Mouse (Mus musculus): ENCODE results near the gene Wipi1. TPM values are rescaled to one million over a fixed set of nuclear protein-coding genes. Genes with fewer than 3 reads are reported as not detected.

The Wipi1 gene
- total and polyA plus RNA-seq, 3 experiments, result 74.6 to 110 (median 92.3) TPM

DNA sequence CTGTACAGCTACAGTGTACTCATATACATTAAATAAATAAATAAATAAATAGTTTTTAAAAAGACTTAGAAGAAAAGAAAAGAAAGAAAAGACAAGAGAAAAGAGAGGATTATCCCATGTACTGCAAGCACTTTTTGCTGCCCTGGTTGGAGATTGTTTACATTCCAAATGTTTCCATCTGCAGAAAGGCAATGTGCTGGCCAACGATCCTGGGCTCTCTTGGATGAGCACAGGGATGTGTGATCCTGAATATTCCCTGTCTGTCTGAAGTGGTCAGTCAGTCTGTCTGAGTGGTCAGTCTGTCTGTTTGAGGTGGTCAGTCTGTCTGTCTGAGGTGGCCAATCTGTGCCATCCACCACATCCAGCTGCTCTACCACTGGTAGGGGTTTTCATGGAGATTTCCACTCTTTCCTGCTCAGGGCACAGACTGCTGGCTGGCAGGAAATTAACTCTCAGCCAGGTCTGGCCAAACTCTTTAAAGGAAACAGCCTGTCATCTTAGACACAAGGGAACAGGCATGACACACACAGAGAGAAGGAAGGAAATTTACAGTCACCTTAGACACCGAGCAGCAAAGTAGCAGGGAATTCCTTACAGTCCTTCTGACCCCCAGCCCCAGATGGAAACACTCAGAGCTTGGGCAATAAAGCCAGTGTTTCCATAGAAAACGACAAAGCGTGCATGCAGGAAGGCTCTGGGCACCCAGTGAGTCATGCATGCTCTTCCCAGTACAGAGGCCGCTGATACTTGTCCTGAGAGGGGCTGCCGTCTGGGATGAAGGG lies 18.4 kb downstream of the Wipi1 start:
- intact Hi-C loops (cut with DNase I), result no loop called here
- no peaks in the 10 kb centered on the region for H3K27me3 ChIP-seq (ENCODE audit: control insufficient read depth, insufficient read depth, low read length)
- no peak for TF ChIP-seq POLR2A (IDR thresholded peaks at IDR 0.05; ENCODE audit: insufficient read depth, low read depth, low read length)
- TF ChIP-seq EP300 (IDR thresholded peaks at IDR 0.05; ENCODE audit: insufficient read depth, low read depth, low read length), result no peak
- no peak for TF ChIP-seq CTCF (IDR thresholded peaks at IDR 0.05)
- H3K9ac ChIP-seq (ENCODE audit: low read depth, low read length), result no peak overlapping the region
- DNase-seq, result no peak
- H3K4me3 ChIP-seq, result no peak overlapping the region
- peaks cover 2% of the 10 kb centered on the region; the same call in 1 of the 2 replicates for H3K36me3 ChIP-seq (ENCODE audit: control insufficient read depth, insufficient read depth, low read length)
- H3K27ac ChIP-seq, result no peak overlapping the region
- WGBS, result 45% methylated on average over 6 of the region's 6 CpGs
- no peaks in the 10 kb centered on the region for H3K79me2 ChIP-seq (replicated peaks; ENCODE audit: control insufficient read depth, insufficient read depth, low read length)
- H3K4me1 ChIP-seq (ENCODE audit: control insufficient read depth, insufficient read depth, low read length), result peaks cover 8% of the 10 kb centered on the region

- H3K4me3 ChIP-seq, result no peak overlapping the region
- 88% methylated on average over 4 of the region's 4 CpGs for WGBS
- intact Hi-C loops (cut with DNase I), result no loop called here
- H3K9ac ChIP-seq (ENCODE audit: low read depth, low read length), result no peak overlapping the region
- H3K36me3 ChIP-seq (ENCODE audit: control insufficient read depth, insufficient read depth, low read length), result peaks cover 4% of the 10 kb centered on the region; the same call in 1 of the 2 replicates
- H3K27ac ChIP-seq, result no peak overlapping the region
- no peak for TF ChIP-seq CTCF (IDR thresholded peaks at IDR 0.05)
- TF ChIP-seq EP300 (IDR thresholded peaks at IDR 0.05; ENCODE audit: insufficient read depth, low read depth, low read length), result no peak
- TF ChIP-seq POLR2A (IDR thresholded peaks at IDR 0.05; ENCODE audit: insufficient read depth, low read depth, low read length), result no peak
- no peaks in the 10 kb centered on the region for H3K27me3 ChIP-seq (ENCODE audit: control insufficient read depth, insufficient read depth, low read length)
- no peak for DNase-seq
- H3K79me2 ChIP-seq (replicated peaks; ENCODE audit: control insufficient read depth, insufficient read depth, low read length), result no peaks in the 10 kb centered on the region
- peaks cover 13% of the 10 kb centered on the region for H3K4me1 ChIP-seq (ENCODE audit: control insufficient read depth, insufficient read depth, low read length)
These were observed 20.3 kb downstream of the Wipi1 start for GRCm38 (mm10) chr11:109591511-109591910.

GRCm38 (mm10) chr11:109590012-109590411 lies 21.8 kb downstream of the Wipi1 start:
- no peaks in the 10 kb centered on the region for H3K79me2 ChIP-seq (replicated peaks; ENCODE audit: control insufficient read depth, insufficient read depth, low read length)
- H3K27me3 ChIP-seq (ENCODE audit: control insufficient read depth, insufficient read depth, low read length), result no peaks in the 10 kb centered on the region
- no peak overlapping the region for H3K9ac ChIP-seq (ENCODE audit: low read depth, low read length)
- peaks cover 15% of the 10 kb centered on the region for H3K4me1 ChIP-seq (ENCODE audit: control insufficient read depth, insufficient read depth, low read length)
- peak overlapping the region; percentile 54 for H3K27ac ChIP-seq
- 54% methylated on average over 8 of the region's 8 CpGs for WGBS
- peak; percentile 43; the same call in 1 of the 2 replicates for TF ChIP-seq EP300 (IDR thresholded peaks at IDR 0.05; ENCODE audit: insufficient read depth, low read depth, low read length)
- peak; percentile 13; the same call in 1 of the 2 replicates for TF ChIP-seq CTCF (IDR thresholded peaks at IDR 0.05)
- no peak for TF ChIP-seq POLR2A (IDR thresholded peaks at IDR 0.05; ENCODE audit: insufficient read depth, low read depth, low read length)
- H3K36me3 ChIP-seq (ENCODE audit: control insufficient read depth, insufficient read depth, low read length), result peaks cover 2% of the 10 kb centered on the region; the same call in 1 of the 2 replicates
- H3K4me3 ChIP-seq, result no peak overlapping the region
- intact Hi-C loops (cut with DNase I), result no loop called here
- DNase-seq, result peak in 1 of 2 experiments; percentile 63

- Histone ChIP-seq H3K27me3 (ENCODE audit: control insufficient read depth, insufficient read depth, low read length) (no peaks in the 10 kb centered on the region), H3K27ac (peak overlapping the region; percentile 49), H3K4me3 (no peak overlapping the region), H3K36me3 (ENCODE audit: control insufficient read depth, insufficient read depth, low read length) (peaks cover 2% of the 10 kb centered on the region; the same call in 1 of the 2 replicates), H3K79me2 (replicated peaks; ENCODE audit: control insufficient read depth, insufficient read depth, low read length) (no peaks in the 10 kb centered on the region), H3K4me1 (ENCODE audit: control insufficient read depth, insufficient read depth, low read length) (peaks cover 9% of the 10 kb centered on the region), H3K9ac (ENCODE audit: low read depth, low read length) (no peak overlapping the region)
- intact Hi-C loops (cut with DNase I), result loop anchor here (2.0 to 5.0 kb wide), 3 partner anchors 31 to 274 kb away; no protein-coding TSS in a partner anchor
- DNase-seq, result peak; percentile 68 to 77
- WGBS, result 13% methylated on average over 15 of the region's 15 CpGs
- no peak for TF ChIP-seq CTCF (IDR thresholded peaks at IDR 0.05)
- peak; percentile 32; the same call in 1 of the 2 replicates for TF ChIP-seq EP300 (IDR thresholded peaks at IDR 0.05; ENCODE audit: insufficient read depth, low read depth, low read length)
- TF ChIP-seq POLR2A (IDR thresholded peaks at IDR 0.05; ENCODE audit: insufficient read depth, low read depth, low read length), result no peak
These were observed 24.0 kb downstream of the Wipi1 start for GRCm38 (mm10) chr11:109587638-109588374.

- Histone ChIP-seq H3K79me2 (replicated peaks; ENCODE audit: control insufficient read depth, insufficient read depth, low read length) (no peaks in the 10 kb centered on the region), H3K4me1 (ENCODE audit: control insufficient read depth, insufficient read depth, low read length) (peaks cover 9% of the 10 kb centered on the region), H3K27ac (peak overlapping the region; percentile 47), H3K36me3 (ENCODE audit: control insufficient read depth, insufficient read depth, low read length) (peaks cover 2% of the 10 kb centered on the region; the same call in 1 of the 2 replicates), H3K27me3 (ENCODE audit: control insufficient read depth, insufficient read depth, low read length) (no peaks in the 10 kb centered on the region), H3K9ac (ENCODE audit: low read depth, low read length) (no peak overlapping the region; the same call in 1 of the 2 replicates), H3K4me3 (no peak overlapping the region)
- no peak for TF ChIP-seq CTCF (IDR thresholded peaks at IDR 0.05)
- 20% methylated on average over 13 of the region's 13 CpGs for WGBS
- no peak for DNase-seq
- intact Hi-C loops (cut with DNase I), result loop anchor here (2.0 to 5.0 kb wide), 3 partner anchors 32 to 275 kb away; no protein-coding TSS in a partner anchor
These were observed 24.7 kb downstream of the Wipi1 start for GRCm38 (mm10) chr11:109587019-109587418.

Data from heart, adult 2 months (tissue).